Mouse (Mus musculus) gastrocnemius, postnatal 10 days (tissue): Measurements from ENCODE around the gene Ptx4. TPM values are rescaled to one million over a fixed set of nuclear protein-coding genes. Genes with fewer than 3 reads are reported as not detected.

Experiments used
- DNase-seq: peaks from one replicate; pipeline ENCODE4 v3.0.0; 2021; ENCODE audit warnings: mixed read lengths
- long read RNA-seq, 2 experiments: library from polyadenylated mRNA; stranded (forward); transcript quantifications; one replicate each; pipeline ENCODE4 v2.0.0; 2021
- total RNA-seq, 2 experiments: library from RNA; stranded (reverse); gene quantifications; 2 replicates each; pipeline ENCODE4 v1.2.3; 2021

The Ptx4 gene
- total RNA-seq, result 1 to 10 TPM; 7.3 to 8.7 TPM
- long read RNA-seq, experiment 1, transcript Ptx4-201 (3 exons, 1,582 nt), result major isoform, 6 of 6 reads
- long read RNA-seq, experiment 1, partial matches to known transcripts, result 0 of 6 reads
- long read RNA-seq, experiment 1, other reads (novel, unspliced or antisense), result 0 of 6 reads
- long read RNA-seq, experiment 2, transcript Ptx4-201 (3 exons, 1,582 nt), result major isoform, 5 of 6 reads
- long read RNA-seq, experiment 2, partial matches to known transcripts, result 0 of 6 reads
- long read RNA-seq, experiment 2, other reads (novel, unspliced or antisense), result 1 of 6 reads

- DNase-seq, result no peak
These were observed at the start of gene Ptx4 for GRCm38 (mm10) chr17:25120406-25120805. Gene Ptx4 (plus strand): TSS chr17:25120760.

GRCm38 (mm10) chr17:25076906-25077305 is 43.7 kb upstream of the Ptx4 start:
- DNase-seq, result no peak

GRCm38 (mm10) chr17:25077771-25078372 is 42.7 kb upstream of the Ptx4 start:
- DNase-seq, result peak; percentile 72

GRCm38 (mm10) chr17:25080210-25080609 is 40.4 kb upstream of the Ptx4 start:
- no peak for DNase-seq

GRCm38 (mm10) chr17:25080960-25081381 is 39.6 kb upstream of the Ptx4 start:
- peak; percentile 30 for DNase-seq

- no peak for DNase-seq
These were observed 38.3 kb upstream of the Ptx4 start for GRCm38 (mm10) chr17:25082081-25082847.

- no peak for DNase-seq
These were observed 37.7 kb upstream of the Ptx4 start for GRCm38 (mm10) chr17:25082887-25083286.

GRCm38 (mm10) chr17:25083444-25083931 is 37.1 kb upstream of the Ptx4 start, which contains the start of gene Tmem204:
Gene Tmem204 (minus strand): TSS chr17:25083591.
- peak; percentile 55 for DNase-seq

- peak; percentile 28 for DNase-seq
These were observed 35.6 kb upstream of the Ptx4 start for GRCm38 (mm10) chr17:25084835-25085385.

GRCm38 (mm10) chr17:25086724-25087123 is 33.8 kb upstream of the Ptx4 start:
- DNase-seq, result no peak

- no peak for DNase-seq
These were observed 31.4 kb upstream of the Ptx4 start for GRCm38 (mm10) chr17:25089158-25089557.

GRCm38 (mm10) chr17:25090450-25090849 is 30.1 kb upstream of the Ptx4 start:
- no peak for DNase-seq

GRCm38 (mm10) chr17:25096221-25096620 is 24.3 kb upstream of the Ptx4 start:
- DNase-seq, result no peak

GRCm38 (mm10) chr17:25100052-25100451 is 20.5 kb upstream of the Ptx4 start:
- no peak for DNase-seq

- no peak for DNase-seq
These were observed 19.2 kb upstream of the Ptx4 start for GRCm38 (mm10) chr17:25101338-25101737.

- DNase-seq, result no peak
These were observed 12.8 kb upstream of the Ptx4 start for GRCm38 (mm10) chr17:25107786-25108185.

GRCm38 (mm10) chr17:25109578-25109977 is 11.0 kb upstream of the Ptx4 start:
- DNase-seq, result peak; percentile 38

- no peak for DNase-seq
These were observed 10.0 kb upstream of the Ptx4 start for GRCm38 (mm10) chr17:25110590-25110989.

- DNase-seq, result no peak
These were observed 9.3 kb upstream of the Ptx4 start for GRCm38 (mm10) chr17:25111220-25111619.

GRCm38 (mm10) chr17:25111739-25112422 is 8.7 kb upstream of the Ptx4 start:
- peak; percentile 41 for DNase-seq

GRCm38 (mm10) chr17:25112423-25112810 is 8.1 kb upstream of the Ptx4 start:
- no peak for DNase-seq
